Mouse (Mus musculus): ENCODE results near the gene Vasn. TPM values are rescaled to one million over a fixed set of nuclear protein-coding genes. Genes with fewer than 3 reads are reported as not detected.

Gene Vasn
- polyA plus RNA-seq, 1 experiment from 2014 or later: 9.3 TPM

- Histone ChIP-seq H3K4me1 (replicated peaks; ENCODE audit: control insufficient read depth, insufficient read depth, low read length) (peaks cover 7% of the 10 kb centered on the region; the same call in 1 of the 2 replicates), H3K36me3 (ENCODE audit: control insufficient read depth, insufficient read depth, low read length) (peaks cover 17% of the 10 kb centered on the region), H3K9ac (ENCODE audit: low read depth, low read length) (no peak overlapping the region), H3K4me3 (ENCODE audit: low read depth, low read length) (no peak overlapping the region), H3K4me2 (no peak overlapping the region), H3K27me3 (replicated peaks; ENCODE audit: control insufficient read depth, insufficient read depth, low read length) (no peaks in the 10 kb centered on the region), H3K9me3 (ENCODE audit: control insufficient read depth, low read length) (no peaks in the 10 kb centered on the region), H3K27ac (ENCODE audit: low read depth, low read length) (no peak overlapping the region)
- ATAC-seq (replicated peaks; ENCODE audit: low FRiP score): no peak
- WGBS: 90% methylated on average over 3 of the region's 3 CpGs
- DNase-seq (ENCODE audit: low spot score): no peak
Observed at GRCm38 (mm10) chr16:4650161-4650560, 10.4 kb downstream of the Vasn start.

- Histone ChIP-seq H3K9me3 (ENCODE audit: control insufficient read depth, low read length) (no peaks in the 10 kb centered on the region), H3K4me3 (ENCODE audit: low read depth, low read length) (no peak overlapping the region), H3K4me1 (replicated peaks; ENCODE audit: control insufficient read depth, insufficient read depth, low read length) (peaks cover 12% of the 10 kb centered on the region), H3K4me2 (no peak overlapping the region), H3K27me3 (replicated peaks; ENCODE audit: control insufficient read depth, insufficient read depth, low read length) (no peaks in the 10 kb centered on the region), H3K27ac (ENCODE audit: low read depth, low read length) (no peak overlapping the region), H3K36me3 (ENCODE audit: control insufficient read depth, insufficient read depth, low read length) (peaks cover 20% of the 10 kb centered on the region), H3K9ac (ENCODE audit: low read depth, low read length) (no peak overlapping the region)
- ATAC-seq (replicated peaks; ENCODE audit: low FRiP score) (no peak), DNase-seq (ENCODE audit: low spot score) (no peak)
- WGBS: 82% methylated on average over 1 of the region's 1 CpGs
Observed at GRCm38 (mm10) chr16:4651081-4651480, 11.3 kb downstream of the Vasn start.

- Histone ChIP-seq H3K4me1 (replicated peaks; ENCODE audit: control insufficient read depth, insufficient read depth, low read length) (peaks cover 17% of the 10 kb centered on the region), H3K36me3 (ENCODE audit: control insufficient read depth, insufficient read depth, low read length) (peaks cover 20% of the 10 kb centered on the region), H3K4me3 (ENCODE audit: low read depth, low read length) (no peak overlapping the region), H3K27me3 (replicated peaks; ENCODE audit: control insufficient read depth, insufficient read depth, low read length) (no peaks in the 10 kb centered on the region), H3K4me2 (no peak overlapping the region), H3K27ac (ENCODE audit: low read depth, low read length) (no peak overlapping the region), H3K9ac (ENCODE audit: low read depth, low read length) (no peak overlapping the region), H3K9me3 (ENCODE audit: control insufficient read depth, low read length) (no peaks in the 10 kb centered on the region)
- no peak for ATAC-seq (replicated peaks; ENCODE audit: low FRiP score)
- 81% methylated on average over 7 of the region's 7 CpGs for WGBS
- DNase-seq (ENCODE audit: low spot score): no peak
Observed at GRCm38 (mm10) chr16:4651624-4652023, 11.9 kb downstream of the Vasn start.

- no peak overlapping the region for H3K9ac ChIP-seq (ENCODE audit: low read depth, low read length)
Observed at GRCm38 (mm10) chr16:4652707-4653416, 13.1 kb downstream of the Vasn start.

GRCm38 (mm10) chr16:4654706-4655105, 15.0 kb downstream of the Vasn start:
- ATAC-seq (replicated peaks; ENCODE audit: low FRiP score): no peak
- Histone ChIP-seq H3K4me3 (ENCODE audit: low read depth, low read length) (no peak overlapping the region), H3K27me3 (replicated peaks; ENCODE audit: control insufficient read depth, insufficient read depth, low read length) (no peaks in the 10 kb centered on the region), H3K9ac (ENCODE audit: low read depth, low read length) (no peak overlapping the region), H3K4me1 (replicated peaks; ENCODE audit: control insufficient read depth, insufficient read depth, low read length) (peaks cover 21% of the 10 kb centered on the region), H3K4me2 (no peak overlapping the region), H3K36me3 (ENCODE audit: control insufficient read depth, insufficient read depth, low read length) (peaks cover 8% of the 10 kb centered on the region), H3K9me3 (ENCODE audit: control insufficient read depth, low read length) (no peaks in the 10 kb centered on the region), H3K27ac (ENCODE audit: low read depth, low read length) (no peak overlapping the region)
- WGBS: 87% methylated on average over 10 of the region's 10 CpGs
- no peak for DNase-seq (ENCODE audit: low spot score)

More at GRCm38 (mm10) chr16:4652707-4653416, 13.1 kb downstream of the Vasn start:
- ATAC-seq (replicated peaks; ENCODE audit: low FRiP score) (no peak), DNase-seq (ENCODE audit: low spot score) (no peak)
- Histone ChIP-seq H3K9me3 (ENCODE audit: control insufficient read depth, low read length) (no peaks in the 10 kb centered on the region), H3K4me2 (no peak overlapping the region), H3K27ac (ENCODE audit: low read depth, low read length) (no peak overlapping the region), H3K4me3 (ENCODE audit: low read depth, low read length) (no peak overlapping the region), H3K36me3 (ENCODE audit: control insufficient read depth, insufficient read depth, low read length) (peaks cover 18% of the 10 kb centered on the region), H3K27me3 (replicated peaks; ENCODE audit: control insufficient read depth, insufficient read depth, low read length) (no peaks in the 10 kb centered on the region), H3K4me1 (replicated peaks; ENCODE audit: control insufficient read depth, insufficient read depth, low read length) (peaks cover 18% of the 10 kb centered on the region)
- WGBS: 72% methylated on average over 4 of the region's 4 CpGs

- Histone ChIP-seq H3K9ac (ENCODE audit: low read depth, low read length) (no peak overlapping the region), H3K4me1 (replicated peaks; ENCODE audit: control insufficient read depth, insufficient read depth, low read length) (peaks cover 21% of the 10 kb centered on the region), H3K27ac (ENCODE audit: low read depth, low read length) (peak overlapping the region; percentile 15; the same call in 1 of the 2 replicates), H3K4me3 (ENCODE audit: low read depth, low read length) (no peak overlapping the region), H3K4me2 (no peak overlapping the region), H3K36me3 (ENCODE audit: control insufficient read depth, insufficient read depth, low read length) (peaks cover 4% of the 10 kb centered on the region; the same call in 1 of the 2 replicates), H3K27me3 (replicated peaks; ENCODE audit: control insufficient read depth, insufficient read depth, low read length) (no peaks in the 10 kb centered on the region), H3K9me3 (ENCODE audit: control insufficient read depth, low read length) (no peaks in the 10 kb centered on the region)
- DNase-seq (ENCODE audit: low spot score) (no peak), ATAC-seq (replicated peaks; ENCODE audit: low FRiP score) (no peak)
- WGBS: 79% methylated on average over 4 of the region's 4 CpGs
Observed at GRCm38 (mm10) chr16:4655251-4655734, 15.6 kb downstream of the Vasn start.

GRCm38 (mm10) chr16:4655764-4656570, 16.2 kb downstream of the Vasn start:
- DNase-seq (ENCODE audit: low spot score) (no peak), ATAC-seq (replicated peaks; ENCODE audit: low FRiP score) (no peak)
- Histone ChIP-seq H3K4me2 (no peak overlapping the region), H3K36me3 (ENCODE audit: control insufficient read depth, insufficient read depth, low read length) (peaks cover 7% of the 10 kb centered on the region; the same call in 1 of the 2 replicates), H3K9me3 (ENCODE audit: control insufficient read depth, low read length) (no peaks in the 10 kb centered on the region), H3K4me1 (replicated peaks; ENCODE audit: control insufficient read depth, insufficient read depth, low read length) (peaks cover 21% of the 10 kb centered on the region), H3K4me3 (ENCODE audit: low read depth, low read length) (no peak overlapping the region), H3K27me3 (replicated peaks; ENCODE audit: control insufficient read depth, insufficient read depth, low read length) (no peaks in the 10 kb centered on the region), H3K27ac (ENCODE audit: low read depth, low read length) (peak overlapping the region; percentile 49; the same call in 1 of the 2 replicates), H3K9ac (ENCODE audit: low read depth, low read length) (0 out of 2 replicates have a peak overlapping the region, but pooled peaks have one; percentile 12)
- 31% methylated on average over 11 of the region's 11 CpGs for WGBS

- H3K4me3 ChIP-seq (ENCODE audit: low read depth, low read length): no peak overlapping the region
- no peaks in the 10 kb centered on the region for H3K9me3 ChIP-seq (ENCODE audit: control insufficient read depth, low read length)
- WGBS: 75% methylated on average over 9 of the region's 9 CpGs
- peaks cover 11% of the 10 kb centered on the region for H3K36me3 ChIP-seq (ENCODE audit: control insufficient read depth, insufficient read depth, low read length)
- no peak overlapping the region for H3K9ac ChIP-seq (ENCODE audit: low read depth, low read length)
- no peak overlapping the region for H3K4me2 ChIP-seq
- H3K4me1 ChIP-seq (replicated peaks; ENCODE audit: control insufficient read depth, insufficient read depth, low read length): peaks cover 21% of the 10 kb centered on the region
- DNase-seq (ENCODE audit: low spot score): no peak
- no peak for ATAC-seq (replicated peaks; ENCODE audit: low FRiP score)
- H3K27me3 ChIP-seq (replicated peaks; ENCODE audit: control insufficient read depth, insufficient read depth, low read length): no peaks in the 10 kb centered on the region
- H3K27ac ChIP-seq (ENCODE audit: low read depth, low read length): peak overlapping the region; percentile 49
Observed at GRCm38 (mm10) chr16:4656571-4657081, 16.9 kb downstream of the Vasn start.

All from liver, embryonic 11.5 days (tissue).